Mouse (Mus musculus): Measurements from ENCODE around the gene Dstyk.

- TF ChIP-seq GATA1 (IDR thresholded peaks at IDR 0.05; ENCODE audit: low read length) (no peak), TAL1 (IDR thresholded peaks at IDR 0.05; ENCODE audit: low read length) (no peak)
These were observed 54.1 kb downstream of the Dstyk start for GRCm38 (mm10) chr1:132471499-132471898.

Data from erythroblast, embryonic 14.5 days (primary cell).